Mouse (Mus musculus): ENCODE data around the gene Mgst2. TPM values are rescaled to one million over a fixed set of nuclear protein-coding genes. Genes with fewer than 3 reads are reported as not detected.

The Mgst2 gene
- polyA plus RNA-seq, 1 experiment, result 5.3 TPM

DNA sequence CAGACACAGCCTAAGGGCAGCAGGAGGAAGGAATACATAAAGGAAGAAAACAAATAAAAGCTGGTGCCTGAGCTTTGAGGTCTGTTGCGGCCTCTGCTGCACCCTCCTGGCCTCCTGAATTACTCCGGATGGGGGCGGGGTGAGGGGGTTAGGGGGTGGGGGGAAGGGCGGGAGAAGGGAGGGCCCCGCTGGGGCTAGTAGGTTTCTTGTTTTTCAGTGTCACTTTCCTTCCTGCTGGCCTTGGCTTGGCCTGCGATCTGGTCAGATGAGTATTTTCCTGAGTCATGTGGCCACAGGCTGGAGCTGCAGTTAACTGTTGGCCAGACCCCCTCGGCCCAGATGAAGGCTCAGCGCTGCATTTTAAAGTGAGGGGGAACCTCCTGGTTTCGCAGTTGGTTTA lies 7.5 kb upstream of the Mgst2 start:
- H3K27ac ChIP-seq (ENCODE audit: control insufficient read depth, insufficient read depth, low read depth, low read length), result no peak overlapping the region
- peaks cover 4% of the 10 kb centered on the region for H3K4me1 ChIP-seq (ENCODE audit: control insufficient read depth, insufficient read depth, low read length)
- H3K4me3 ChIP-seq (ENCODE audit: control insufficient read depth, low read depth, low read length), result no peak overlapping the region
- no peaks in the 10 kb centered on the region for H3K27me3 ChIP-seq (ENCODE audit: control insufficient read depth, insufficient read depth, low read length)
- TF ChIP-seq CTCF (IDR thresholded peaks at IDR 0.05; ENCODE audit: control insufficient read depth, insufficient read depth, insufficient replicate concordance, low read depth, low read length) (no peak), POLR2A (IDR thresholded peaks at IDR 0.05; ENCODE audit: control insufficient read depth, low read depth, low read length) (no peak)
- no peaks in the 10 kb centered on the region for H3K36me3 ChIP-seq (ENCODE audit: control insufficient read depth, insufficient read depth, low read length)

DNA sequence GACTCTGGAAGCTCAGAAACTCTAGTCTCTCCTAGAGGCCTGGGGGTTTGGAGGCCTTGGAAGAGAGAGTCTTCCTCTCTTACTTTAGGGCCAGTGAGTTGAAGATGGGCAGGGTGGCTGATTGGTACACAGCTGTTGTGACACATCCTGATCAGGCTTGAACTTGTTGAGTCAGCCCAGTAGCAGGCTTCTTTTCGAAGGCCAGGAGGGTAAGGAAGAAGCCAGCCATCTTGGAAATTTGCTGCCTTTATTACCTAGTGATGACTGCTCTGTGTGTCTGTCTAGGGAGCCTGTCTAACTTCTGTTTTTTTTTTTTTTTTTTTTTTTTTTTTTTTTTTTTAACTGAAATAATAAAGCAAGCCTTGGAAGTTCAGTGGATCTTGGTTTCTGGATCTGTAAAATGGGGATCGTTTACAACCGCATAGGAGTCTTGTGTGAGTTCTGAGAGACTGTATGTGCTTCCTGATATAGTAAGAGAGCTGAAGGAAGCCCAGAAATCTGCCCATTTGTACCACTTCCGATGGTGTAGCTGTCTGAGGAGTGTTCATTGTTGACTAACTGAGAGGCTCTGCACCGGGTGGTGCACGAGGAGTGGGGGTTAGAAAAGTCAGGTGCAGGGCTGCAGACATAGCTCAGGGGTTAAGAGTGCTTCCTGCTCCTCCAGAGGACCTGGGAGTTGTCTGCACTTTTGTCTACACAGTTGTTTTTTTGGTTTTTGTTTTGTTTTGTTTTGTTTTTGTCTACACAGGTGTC lies 5.7 kb upstream of the Mgst2 start:
- Histone ChIP-seq H3K27me3 (ENCODE audit: control insufficient read depth, insufficient read depth, low read length) (no peaks in the 10 kb centered on the region), H3K4me3 (ENCODE audit: control insufficient read depth, low read depth, low read length) (no peak overlapping the region), H3K36me3 (ENCODE audit: control insufficient read depth, insufficient read depth, low read length) (no peaks in the 10 kb centered on the region), H3K4me1 (ENCODE audit: control insufficient read depth, insufficient read depth, low read length) (peaks cover 4% of the 10 kb centered on the region), H3K27ac (ENCODE audit: control insufficient read depth, insufficient read depth, low read depth, low read length) (no peak overlapping the region)
- no peak for TF ChIP-seq CTCF (IDR thresholded peaks at IDR 0.05; ENCODE audit: control insufficient read depth, insufficient read depth, insufficient replicate concordance, low read depth, low read length)
- TF ChIP-seq POLR2A (IDR thresholded peaks at IDR 0.05; ENCODE audit: control insufficient read depth, low read depth, low read length), result no peak

DNA sequence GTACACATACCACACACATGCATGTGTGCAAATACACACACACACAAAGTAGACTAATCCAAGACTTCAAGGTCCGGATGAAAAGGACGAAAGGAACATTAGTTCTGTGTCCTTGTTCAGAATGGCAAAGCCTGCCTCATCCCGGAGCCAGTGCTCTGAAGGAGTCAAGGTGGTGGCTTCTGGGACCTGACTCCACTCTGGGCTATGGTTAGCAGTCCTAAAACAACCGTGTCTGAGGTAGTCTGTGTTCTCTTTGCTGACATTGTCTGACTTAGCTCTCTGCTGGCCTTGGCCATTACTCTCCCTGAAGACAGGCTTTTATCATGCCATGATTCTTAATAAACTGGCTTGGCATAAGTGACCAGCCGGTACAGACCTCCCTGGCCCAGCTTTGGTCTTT lies 745 bp upstream of the Mgst2 start:
- Histone ChIP-seq H3K27me3 (ENCODE audit: control insufficient read depth, insufficient read depth, low read length) (no peaks in the 10 kb centered on the region), H3K4me1 (ENCODE audit: control insufficient read depth, insufficient read depth, low read length) (no peaks in the 10 kb centered on the region), H3K4me3 (ENCODE audit: control insufficient read depth, low read depth, low read length) (no peak overlapping the region), H3K36me3 (ENCODE audit: control insufficient read depth, insufficient read depth, low read length) (no peaks in the 10 kb centered on the region), H3K27ac (ENCODE audit: control insufficient read depth, insufficient read depth, low read depth, low read length) (no peak overlapping the region)
- no peak for TF ChIP-seq POLR2A (IDR thresholded peaks at IDR 0.05; ENCODE audit: control insufficient read depth, low read depth, low read length)
- no peak for TF ChIP-seq CTCF (IDR thresholded peaks at IDR 0.05; ENCODE audit: control insufficient read depth, insufficient read depth, insufficient replicate concordance, low read depth, low read length)

DNA sequence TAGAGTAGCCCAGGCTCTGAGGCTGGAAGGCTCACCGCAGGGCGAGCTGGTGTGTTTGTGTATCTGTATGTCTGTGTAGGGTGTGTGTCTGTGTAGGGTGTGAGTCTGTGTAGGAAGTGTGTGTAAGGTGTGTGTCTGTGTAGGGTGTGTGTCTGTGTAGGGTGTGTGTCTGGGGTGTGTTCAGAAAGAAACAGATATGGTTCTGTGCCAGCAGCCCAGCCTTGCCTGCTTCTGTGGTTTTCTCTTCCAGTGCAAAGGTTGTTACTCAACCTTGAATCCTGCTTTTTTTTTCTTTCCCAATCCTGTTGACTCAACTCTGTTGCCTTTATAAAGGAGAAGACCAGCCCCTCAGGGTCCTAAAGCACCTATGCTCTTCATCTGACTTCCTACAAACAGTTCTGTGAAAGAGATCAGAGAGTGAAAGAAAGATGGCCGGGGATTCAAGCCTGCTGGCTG lies 689 bp downstream of the Mgst2 start:
- Histone ChIP-seq H3K4me1 (ENCODE audit: control insufficient read depth, insufficient read depth, low read length) (no peaks in the 10 kb centered on the region), H3K27me3 (ENCODE audit: control insufficient read depth, insufficient read depth, low read length) (no peaks in the 10 kb centered on the region)
- TF ChIP-seq POLR2A (IDR thresholded peaks at IDR 0.05; ENCODE audit: control insufficient read depth, low read depth, low read length) (no peak), CTCF (IDR thresholded peaks at IDR 0.05; ENCODE audit: control insufficient read depth, insufficient read depth, insufficient replicate concordance, low read depth, low read length) (no peak)

DNA sequence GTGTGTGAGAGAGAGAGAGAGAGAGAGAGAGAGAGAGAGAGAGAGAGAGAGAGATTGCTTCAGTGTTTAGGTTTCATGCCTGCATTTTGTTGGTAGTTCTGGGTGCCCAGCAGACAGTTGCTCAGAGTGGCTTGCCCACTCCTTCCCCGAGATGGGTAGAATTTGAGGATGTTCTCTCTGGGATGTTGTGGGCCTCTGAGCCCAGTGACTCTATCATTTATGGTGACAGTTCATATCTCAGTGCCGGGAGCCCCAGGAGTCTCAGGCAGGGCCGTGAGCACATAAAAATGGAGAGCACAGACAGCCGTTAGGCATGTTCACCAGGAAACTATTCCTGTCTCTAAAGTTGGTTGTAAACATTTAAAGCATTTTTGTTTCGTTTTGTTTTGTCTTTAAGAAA lies 1.2 kb downstream of the Mgst2 start:
- no peaks in the 10 kb centered on the region for H3K36me3 ChIP-seq (ENCODE audit: control insufficient read depth, insufficient read depth, low read length)
- H3K27ac ChIP-seq (ENCODE audit: control insufficient read depth, insufficient read depth, low read depth, low read length), result no peak overlapping the region
- TF ChIP-seq POLR2A (IDR thresholded peaks at IDR 0.05; ENCODE audit: control insufficient read depth, low read depth, low read length) (no peak), CTCF (IDR thresholded peaks at IDR 0.05; ENCODE audit: control insufficient read depth, insufficient read depth, insufficient replicate concordance, low read depth, low read length) (no peak)
- no peaks in the 10 kb centered on the region for H3K4me1 ChIP-seq (ENCODE audit: control insufficient read depth, insufficient read depth, low read length)
- H3K27me3 ChIP-seq (ENCODE audit: control insufficient read depth, insufficient read depth, low read length), result no peaks in the 10 kb centered on the region
- H3K4me3 ChIP-seq (ENCODE audit: control insufficient read depth, low read depth, low read length), result no peak overlapping the region

More for the DNA sequence above, 689 bp downstream of the Mgst2 start:
- Histone ChIP-seq H3K36me3 (ENCODE audit: control insufficient read depth, insufficient read depth, low read length) (no peaks in the 10 kb centered on the region), H3K27ac (ENCODE audit: control insufficient read depth, insufficient read depth, low read depth, low read length) (no peak overlapping the region), H3K4me3 (ENCODE audit: control insufficient read depth, low read depth, low read length) (no peak overlapping the region)

DNA sequence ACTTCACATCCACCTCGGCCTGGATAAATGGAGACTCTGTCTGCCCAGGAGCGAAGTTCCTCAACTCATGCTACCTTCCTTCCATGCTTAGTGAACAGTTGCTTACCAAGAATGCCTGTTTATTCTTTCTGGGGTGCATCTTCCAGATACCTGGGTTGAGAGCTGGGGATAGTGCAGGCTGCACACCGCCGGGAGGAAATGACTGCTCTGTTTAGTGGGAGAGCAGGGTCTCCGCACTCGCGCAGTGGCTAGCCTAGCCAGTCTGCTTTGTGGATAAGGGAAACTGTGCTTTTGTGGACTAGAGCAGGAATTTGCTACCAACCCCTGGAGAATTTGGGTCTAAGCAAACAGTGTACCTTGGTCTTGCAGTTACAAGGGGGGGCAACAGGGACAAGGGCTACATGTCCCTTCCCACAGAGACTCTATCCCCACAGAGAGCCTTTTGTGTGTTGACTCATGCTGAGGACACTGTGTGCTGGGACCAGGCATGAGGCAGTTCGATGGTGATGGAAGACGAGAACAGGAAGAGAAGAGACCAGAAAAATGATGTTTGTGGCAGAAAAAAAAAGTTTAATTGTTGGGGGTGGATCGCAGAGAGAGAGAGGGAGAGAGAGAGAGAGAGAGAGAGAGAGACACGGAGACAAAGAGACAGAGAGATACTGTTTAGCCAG lies 1.9 kb downstream of the Mgst2 start:
- Histone ChIP-seq H3K4me1 (ENCODE audit: control insufficient read depth, insufficient read depth, low read length) (no peaks in the 10 kb centered on the region), H3K4me3 (ENCODE audit: control insufficient read depth, low read depth, low read length) (no peak overlapping the region), H3K27ac (ENCODE audit: control insufficient read depth, insufficient read depth, low read depth, low read length) (no peak overlapping the region), H3K27me3 (ENCODE audit: control insufficient read depth, insufficient read depth, low read length) (no peaks in the 10 kb centered on the region), H3K36me3 (ENCODE audit: control insufficient read depth, insufficient read depth, low read length) (no peaks in the 10 kb centered on the region)
- no peak for TF ChIP-seq CTCF (IDR thresholded peaks at IDR 0.05; ENCODE audit: control insufficient read depth, insufficient read depth, insufficient replicate concordance, low read depth, low read length)
- no peak for TF ChIP-seq POLR2A (IDR thresholded peaks at IDR 0.05; ENCODE audit: control insufficient read depth, low read depth, low read length)

DNA sequence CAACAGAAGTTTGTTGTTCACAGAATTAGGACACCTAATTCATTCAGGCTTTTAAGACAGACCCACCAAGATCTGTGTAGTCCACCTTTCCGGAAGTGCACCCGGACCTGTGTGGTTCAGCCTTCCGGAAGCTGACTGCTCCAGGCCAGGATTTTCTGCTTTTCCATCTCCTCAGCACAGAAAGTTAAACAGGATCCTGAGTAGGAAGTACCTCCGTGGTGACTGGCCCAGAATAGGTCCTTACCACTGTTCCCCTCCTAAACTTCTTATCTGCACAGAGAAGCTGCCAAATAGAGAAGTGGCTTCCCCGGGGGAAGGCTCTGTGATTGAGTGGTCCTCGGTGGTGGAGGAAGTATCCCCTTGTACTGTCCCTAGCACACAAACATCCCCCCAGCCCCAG lies 2.4 kb downstream of the Mgst2 start:
- no peaks in the 10 kb centered on the region for H3K36me3 ChIP-seq (ENCODE audit: control insufficient read depth, insufficient read depth, low read length)
- no peak overlapping the region for H3K27ac ChIP-seq (ENCODE audit: control insufficient read depth, insufficient read depth, low read depth, low read length)
- no peaks in the 10 kb centered on the region for H3K4me1 ChIP-seq (ENCODE audit: control insufficient read depth, insufficient read depth, low read length)
- H3K27me3 ChIP-seq (ENCODE audit: control insufficient read depth, insufficient read depth, low read length), result no peaks in the 10 kb centered on the region
- H3K4me3 ChIP-seq (ENCODE audit: control insufficient read depth, low read depth, low read length), result no peak overlapping the region
- TF ChIP-seq POLR2A (IDR thresholded peaks at IDR 0.05; ENCODE audit: control insufficient read depth, low read depth, low read length), result no peak
- TF ChIP-seq CTCF (IDR thresholded peaks at IDR 0.05; ENCODE audit: control insufficient read depth, insufficient read depth, insufficient replicate concordance, low read depth, low read length), result no peak

Measured in testis, adult 2 months (tissue).